Mouse (Mus musculus) limb, embryonic 14.5 days (tissue): Measurements from ENCODE around the gene Svop. TPM values are rescaled to one million over a fixed set of nuclear protein-coding genes. Genes with fewer than 3 reads are reported as not detected.

Experiments
- ATAC-seq: fragments of 200-750 bp; cut with Nextera tagmentation; 2 replicates; pipeline ENCODE4 v1.8.0; 2017; ENCODE audit warnings: low read depth, moderate number of reproducible peaks, moderate TSS enrichment; ENCODE audit not compliant: low FRiP score
- DNase-seq: peaks from one replicate; pipeline ENCODE4 v3.0.0-alpha.2; 2015; ENCODE audit warnings: low spot score
- H3K27ac ChIP-seq: fragments of 300-500 bp; sonication (generic); replicated peaks from 2 replicates; pipeline ENCODE4 v1.5.1; 2014; ENCODE audit warnings: low read depth, mild to moderate bottlenecking, low read length, moderate library complexity, mixed read lengths
- H3K27me3 ChIP-seq: fragments of 300-500 bp; sonication (generic); 2 replicates; pipeline ENCODE4 v1.6.1; 2014; ENCODE audit warnings: low read length, mixed read lengths; ENCODE audit not compliant: control insufficient read depth, insufficient read depth
- H3K36me3 ChIP-seq: fragments of 300-500 bp; sonication (generic); 2 replicates; pipeline ENCODE4 v1.6.1; 2014; ENCODE audit warnings: mild to moderate bottlenecking, low read length, moderate library complexity, mixed read lengths; ENCODE audit not compliant: control insufficient read depth, insufficient read depth
- H3K4me1 ChIP-seq: fragments of 300-500 bp; sonication (generic); 2 replicates; pipeline ENCODE4 v1.6.1; 2014; ENCODE audit warnings: antibody characterized with exemption, low read length, mixed read lengths; ENCODE audit not compliant: control insufficient read depth, insufficient read depth
- H3K4me2 ChIP-seq: fragments of 300-500 bp; sonication (generic); replicated peaks from 2 replicates; pipeline ENCODE4 v1.6.1; 2014; ENCODE audit warnings: low read depth, mild to moderate bottlenecking, low read length, moderate library complexity; ENCODE audit not compliant: severe bottlenecking
- H3K4me3 ChIP-seq: fragments of 300-500 bp; sonication (generic); replicated peaks from 2 replicates; pipeline ENCODE4 v1.5.1; 2014; ENCODE audit warnings: low read length
- H3K9ac ChIP-seq: fragments of 300-500 bp; sonication (generic); 2 replicates; pipeline ENCODE4 v1.6.1; 2014; ENCODE audit warnings: mild to moderate bottlenecking, low read depth, low read length, moderate library complexity; ENCODE audit not compliant: severe bottlenecking
- H3K9me3 ChIP-seq: fragments of 300-500 bp; sonication (generic); 2 replicates; pipeline ENCODE4 v1.6.1; 2016; ENCODE audit warnings: low read length; ENCODE audit not compliant: control insufficient read depth
- POLR2A ChIP-seq: fragments of 200-500 bp; IDR thresholded peaks from 2 replicates; pipeline ENCODE4 v1.8.0; 2012; ENCODE audit warnings: inconsistent platforms, mild to moderate bottlenecking, moderate library complexity, borderline replicate concordance; ENCODE audit not compliant: insufficient read depth, insufficient read length; ENCODE audit errors: extremely low read depth
- WGBS: fragments of 180-500 bp; shearing (Covaris S2); extraction: QIAGEN DNeasy Blood & Tissue Kit; methylation state at CpG from one replicate; pipeline ENCODE4 v1.1.7; 2014; 5-methylcytosine and 5-hydroxymethylcytosine counted together
- polyA plus RNA-seq, 2 experiments: library from polyadenylated mRNA; depleted of rRNA in 1 of 2; stranded (reverse) in 1 of 2; unstranded in 1 of 2; fragments of >200 nt; fragmentation: Nextera tagmentation in 1 of 2; extraction: Ambion mirVana in 1 of 2; gene quantifications; 2 replicates each; pipeline versions ENCODE4 v1.2.1 to v1.2.3; 2012 to 2014

The Svop gene
- polyA plus RNA-seq, 2 experiments = 0.21 TPM; not detected in 1

- 66% methylated on average over 1 of the region's 1 CpGs for WGBS
- no peak for TF ChIP-seq POLR2A
These were observed 46.2 kb downstream of the Svop start for GRCm38 (mm10) chr5:114045134-114045533.

DNA sequence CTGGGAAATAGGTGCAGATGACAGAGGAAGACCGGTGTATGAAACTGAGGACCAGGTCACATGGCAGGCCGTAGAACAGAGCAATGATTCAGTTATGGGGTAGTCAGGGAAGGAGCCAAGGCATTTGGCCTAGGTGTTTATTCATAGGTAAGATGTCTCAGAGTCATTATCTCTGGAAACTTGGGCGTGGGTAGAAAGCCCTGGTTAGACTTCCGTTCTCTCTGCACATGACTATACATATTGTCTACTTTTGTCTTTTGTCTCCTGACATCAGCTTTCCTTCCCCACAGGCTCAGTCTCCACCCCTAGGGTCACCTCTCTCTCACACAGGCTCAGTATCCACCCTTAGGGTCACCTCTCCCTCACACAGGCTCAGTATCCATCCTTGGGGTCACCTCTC is 47.6 kb downstream of the Svop start:
- no peak for TF ChIP-seq POLR2A
- H3K9me3 ChIP-seq = no peaks in the 10 kb centered on the region
- no peak for DNase-seq
- no peaks in the 10 kb centered on the region for H3K36me3 ChIP-seq
- ATAC-seq = no peak
- no peaks in the 10 kb centered on the region for H3K4me1 ChIP-seq
- no peak overlapping the region for H3K9ac ChIP-seq
- 96% methylated on average over 4 of the region's 4 CpGs for WGBS
- H3K4me2 ChIP-seq = no peak overlapping the region
- H3K4me3 ChIP-seq = no peak overlapping the region
- H3K27ac ChIP-seq = no peak overlapping the region
- no peaks in the 10 kb centered on the region for H3K27me3 ChIP-seq

More at GRCm38 (mm10) chr5:114045134-114045533, 46.2 kb downstream of the Svop start:
- H3K4me3 ChIP-seq = no peak overlapping the region
- ATAC-seq (no peak), DNase-seq (no peak)
- H3K9me3 ChIP-seq = no peaks in the 10 kb centered on the region
- no peak overlapping the region for H3K4me2 ChIP-seq
- no peaks in the 10 kb centered on the region for H3K4me1 ChIP-seq
- no peaks in the 10 kb centered on the region for H3K27me3 ChIP-seq
- no peaks in the 10 kb centered on the region for H3K36me3 ChIP-seq
- H3K9ac ChIP-seq = no peak overlapping the region
- no peak overlapping the region for H3K27ac ChIP-seq

GRCm38 (mm10) chr5:114041327-114041930 is 49.9 kb downstream of the Svop start:
- ATAC-seq (peak; percentile 44; the same call in 1 of the 2 replicates), DNase-seq (no peak)
- 21% methylated on average over 15 of the region's 15 CpGs for WGBS

DNA sequence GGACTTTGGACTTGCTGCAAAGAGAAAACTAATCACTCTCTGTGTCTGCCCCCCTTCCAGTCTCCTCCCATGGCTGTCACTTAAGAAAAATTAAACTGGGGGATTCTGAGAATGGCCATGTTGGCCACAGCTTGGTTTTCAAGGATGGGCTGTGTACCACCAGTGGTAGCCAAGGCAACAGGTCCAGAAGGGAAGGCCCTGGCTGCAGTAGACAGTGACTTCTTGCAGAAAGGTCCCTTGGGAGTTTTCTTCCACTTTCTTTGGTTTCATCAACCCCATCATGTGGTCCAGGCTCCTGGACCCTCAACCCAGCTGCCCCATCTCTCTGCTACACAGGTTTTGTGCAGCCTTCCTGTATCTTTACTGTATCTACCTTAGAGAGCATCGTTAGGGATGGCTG is 50.5 kb downstream of the Svop start:
- H3K27me3 ChIP-seq = no peaks in the 10 kb centered on the region
- H3K9ac ChIP-seq = no peak overlapping the region
- no peaks in the 10 kb centered on the region for H3K36me3 ChIP-seq
- ATAC-seq (no peak), DNase-seq (no peak)
- no peaks in the 10 kb centered on the region for H3K4me1 ChIP-seq
- H3K4me2 ChIP-seq = no peak overlapping the region
- 65% methylated on average over 1 of the region's 1 CpGs for WGBS
- H3K9me3 ChIP-seq = no peaks in the 10 kb centered on the region
- TF ChIP-seq POLR2A = no peak
- no peak overlapping the region for H3K4me3 ChIP-seq
- no peak overlapping the region for H3K27ac ChIP-seq

More at GRCm38 (mm10) chr5:114041327-114041930, 49.9 kb downstream of the Svop start:
- H3K27me3 ChIP-seq = no peaks in the 10 kb centered on the region
- H3K4me3 ChIP-seq = no peak overlapping the region
- H3K9ac ChIP-seq = no peak overlapping the region
- H3K27ac ChIP-seq = no peak overlapping the region
- TF ChIP-seq POLR2A = no peak
- H3K9me3 ChIP-seq = no peaks in the 10 kb centered on the region
- no peaks in the 10 kb centered on the region for H3K36me3 ChIP-seq
- H3K4me2 ChIP-seq = no peak overlapping the region
- no peaks in the 10 kb centered on the region for H3K4me1 ChIP-seq

DNA sequence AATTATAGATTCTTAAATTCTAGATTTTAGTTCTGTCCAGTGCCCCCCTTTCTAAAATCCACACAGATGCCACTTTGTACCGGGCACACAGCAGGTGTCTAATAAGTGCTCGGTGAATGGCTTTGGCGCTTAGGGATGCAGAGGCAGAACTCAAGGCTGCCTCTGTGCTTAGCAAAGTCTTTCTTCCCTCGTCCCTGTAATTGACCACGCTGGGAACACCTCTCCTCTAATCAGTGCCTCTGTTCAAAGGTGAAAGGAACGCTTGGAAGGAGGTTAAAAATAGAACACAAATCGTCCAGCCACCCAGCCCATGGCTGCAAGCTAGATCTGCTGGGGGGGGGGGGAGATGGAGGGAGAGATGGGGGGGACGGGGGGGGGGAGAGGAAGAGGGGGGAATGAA is 50.9 kb downstream of the Svop start:
- no peak for TF ChIP-seq POLR2A
- ATAC-seq = no peak

DNA sequence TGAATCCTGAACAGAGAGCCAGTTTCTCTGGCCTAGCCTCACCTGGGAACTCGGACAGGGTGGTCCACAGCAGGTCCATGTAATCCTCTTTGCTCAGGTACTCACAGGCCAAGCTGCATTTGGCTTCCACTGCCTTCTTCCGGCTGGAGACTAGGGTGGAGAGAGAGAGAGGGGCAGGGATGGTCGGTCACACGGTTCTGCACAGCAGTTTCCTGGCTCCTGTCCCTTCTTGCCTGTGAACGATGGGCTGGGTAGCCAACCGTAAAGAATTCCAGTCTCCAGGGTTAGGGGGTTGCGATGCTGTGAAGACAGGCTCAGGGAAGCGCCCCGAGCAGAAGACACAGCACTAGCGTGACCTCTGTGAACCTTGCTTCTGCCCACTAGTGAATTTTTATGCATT is 56.3 kb downstream of the Svop start:
- no peak for TF ChIP-seq POLR2A
- Histone ChIP-seq H3K9me3 (no peaks in the 10 kb centered on the region), H3K27ac (no peak overlapping the region), H3K4me2 (no peak overlapping the region), H3K27me3 (no peaks in the 10 kb centered on the region), H3K4me3 (no peak overlapping the region), H3K9ac (no peak overlapping the region), H3K4me1 (no peaks in the 10 kb centered on the region), H3K36me3 (no peaks in the 10 kb centered on the region)
- ATAC-seq = no peak
- WGBS = 64% methylated on average over 10 of the region's 10 CpGs
- no peak for DNase-seq

More for the DNA sequence above, 50.9 kb downstream of the Svop start:
- H3K27me3 ChIP-seq = no peaks in the 10 kb centered on the region
- no peaks in the 10 kb centered on the region for H3K4me1 ChIP-seq
- no peak overlapping the region for H3K4me2 ChIP-seq
- no peaks in the 10 kb centered on the region for H3K9me3 ChIP-seq
- no peak overlapping the region for H3K4me3 ChIP-seq
- H3K27ac ChIP-seq = no peak overlapping the region
- H3K36me3 ChIP-seq = no peaks in the 10 kb centered on the region
- WGBS = 28% methylated on average over 7 of the region's 8 CpGs
- no peak for DNase-seq
- no peak overlapping the region for H3K9ac ChIP-seq
